In genomic region chr2:164911086-164912048, GRCm38 (mm10) we compare ENCODE assay signal across 1 mouse cellular context.
TF ChIP-seq lines count a peak whose summit lies in the region.

TSS of gene Zfp335 (minus strand) at chr2:164911757.

TF ChIP-seq in CH12.LX, 34 proteins besides CTCF, POLR2A, EP300 and RAD21 (continued from another document):
- TF ChIP-seq POLR2AphosphoS2 (IDR thresholded peaks at IDR 0.05; ENCODE audit: low read depth, low read length) (peak; percentile 80; the same call in 1 of the 2 replicates), MAX (IDR thresholded peaks at IDR 0.05; ENCODE audit: low read length) (peak; percentile 99), NRF1 (IDR thresholded peaks at IDR 0.05; ENCODE audit: low read depth, low read length) (peak; percentile 36; the same call in 1 of the 2 replicates), ELF1 (IDR thresholded peaks at IDR 0.05; ENCODE audit: low read depth, low read length) (peak; percentile 89), KAT2A (IDR thresholded peaks at IDR 0.05; ENCODE audit: insufficient replicate concordance, low read length) (peak; percentile 98), ZNF384 (IDR thresholded peaks at IDR 0.05; ENCODE audit: low read depth, low read length) (0 out of 2 replicates have a peak, but pooled peaks have one; percentile 29), BHLHE40 (IDR thresholded peaks at IDR 0.05; ENCODE audit: low read depth, low read length) (peak; percentile 53), GABPA (IDR thresholded peaks at IDR 0.05; ENCODE audit: insufficient replicate concordance, low read depth, low read length) (no peak), RCOR1 (conservative IDR thresholded peaks at IDR 0.05; ENCODE audit: low read depth, low read length) (peak; percentile 23; the same call in 1 of the 2 replicates), CHD2 (IDR thresholded peaks at IDR 0.05; ENCODE audit: low read length) (peak; percentile 90), NELFE (IDR thresholded peaks at IDR 0.05; ENCODE audit: low read depth, low read length) (peak; percentile 91), MAFK (IDR thresholded peaks at IDR 0.05; ENCODE audit: insufficient replicate concordance, low read length) (peak; percentile 36; the same call in 1 of the 2 replicates), IRF4 (IDR thresholded peaks at IDR 0.05; ENCODE audit: low read depth, low read length) (peak; percentile 68), TCF12 (IDR thresholded peaks at IDR 0.05; ENCODE audit: low read depth, low read length) (peak; percentile 73), ETS1 (conservative IDR thresholded peaks at IDR 0.05; ENCODE audit: low read depth, low read length) (peak; percentile 66), HCFC1 (IDR thresholded peaks at IDR 0.05; ENCODE audit: low read depth, low read length) (peak; percentile 79), MYC (IDR thresholded peaks at IDR 0.05; ENCODE audit: low read depth, low read length) (no peak; the same call in none of the 2 replicates), UBTF (IDR thresholded peaks at IDR 0.05; ENCODE audit: low read depth, low read length) (no peak), ZMIZ1 (IDR thresholded peaks at IDR 0.05; ENCODE audit: low read depth, low read length) (peak; percentile 74), E2F4 (IDR thresholded peaks at IDR 0.05; ENCODE audit: insufficient replicate concordance, low read depth, low read length) (0 out of 2 replicates have a peak, but pooled peaks have one; percentile 43), MXI1 (IDR thresholded peaks at IDR 0.05; ENCODE audit: low read depth, low read length) (peak; percentile 57; the same call in 1 of the 2 replicates), TBP (conservative IDR thresholded peaks at IDR 0.05; ENCODE audit: low read depth, low read length) (peak; percentile 63; the same call in 1 of the 2 replicates), ZKSCAN1 (IDR thresholded peaks at IDR 0.05; ENCODE audit: borderline replicate concordance, low read depth, low read length) (peak; percentile 40; the same call in 1 of the 2 replicates)
TF ChIP-seq in CH12.LX: peak in this region for 27.
